Mouse (Mus musculus) c-Kit-negative CD71-positive TER-119-positive erythroid progenitor cells, embryonic 14.5 days (primary cell): ENCODE results near the gene Chd4.
"Not testable (repeated sequence)": the region's sequence is repeated elsewhere in the genome, so short reads cannot be mapped to it uniquely, and the experiment has no call there.

Source experiments
- DNase-seq: peaks from one replicate; pipeline ENCODE4 v3.0.0-alpha.2; 2013; ENCODE audit warnings: low read depth, low spot score

Chd4 gene

DNA sequence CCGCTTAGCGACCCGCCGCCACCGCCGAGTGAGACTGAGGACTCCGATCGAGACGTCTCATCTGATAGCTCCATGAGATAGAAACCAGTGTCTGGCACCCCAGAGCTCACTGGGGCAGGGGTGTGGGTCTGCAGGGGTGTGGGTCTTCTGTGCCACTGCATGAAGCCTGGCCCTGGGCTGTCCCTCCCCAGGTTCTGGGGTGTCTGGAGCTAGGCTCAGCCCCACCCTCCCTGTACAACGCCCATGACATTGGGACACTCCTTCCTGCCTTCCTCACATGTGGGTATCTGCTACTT lies 64.7 kb downstream of the Chd4 start:
- no peak for DNase-seq

DNA sequence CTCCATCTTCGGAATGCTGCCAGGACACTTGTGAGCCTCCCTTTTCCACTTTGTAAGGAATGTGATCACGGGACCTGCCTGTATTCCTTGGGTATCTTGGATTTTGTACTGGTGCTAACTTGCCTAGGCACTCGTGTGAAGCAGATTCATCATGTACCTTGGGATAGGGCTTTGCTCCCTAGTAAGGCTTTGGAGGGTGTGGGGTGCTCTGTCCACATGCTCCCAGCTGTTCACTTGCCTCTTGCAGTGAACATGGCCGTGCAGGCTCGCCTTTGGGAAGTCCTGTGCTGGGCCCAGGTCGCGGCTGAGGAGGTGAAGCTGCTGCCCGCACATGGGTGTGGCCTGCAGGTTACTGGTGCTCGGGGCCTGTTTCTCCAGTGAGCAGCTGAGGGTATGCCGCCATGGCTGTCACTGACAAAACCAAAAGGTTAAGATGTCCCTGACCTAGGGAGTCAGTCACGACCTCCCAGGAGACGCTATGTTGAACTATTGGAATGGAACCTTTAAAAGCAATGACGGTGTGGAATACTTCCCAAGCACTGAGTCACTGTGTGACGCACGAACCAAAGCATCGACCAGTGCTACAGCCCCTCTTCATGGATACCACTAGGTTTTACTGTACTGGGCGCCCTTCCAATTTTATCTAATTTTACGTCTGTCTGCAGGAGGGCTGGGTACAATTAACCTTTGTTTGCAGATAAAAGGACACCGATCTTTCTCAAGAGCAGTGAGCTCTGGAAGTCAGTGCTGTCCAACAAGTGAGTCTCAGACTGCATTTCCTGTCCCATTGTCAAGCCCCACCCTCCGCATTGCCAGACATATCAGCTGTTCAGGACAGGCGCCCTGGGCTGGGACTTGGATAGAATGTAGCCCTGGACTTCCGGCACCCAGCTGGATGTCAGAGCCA lies 65.3 kb downstream of the Chd4 start:
- no peak for DNase-seq

- not testable (repeated sequence) for DNase-seq
Measured at GRCm38 (mm10) chr6:125161971-125162370, 66.2 kb downstream of the Chd4 start.

DNA sequence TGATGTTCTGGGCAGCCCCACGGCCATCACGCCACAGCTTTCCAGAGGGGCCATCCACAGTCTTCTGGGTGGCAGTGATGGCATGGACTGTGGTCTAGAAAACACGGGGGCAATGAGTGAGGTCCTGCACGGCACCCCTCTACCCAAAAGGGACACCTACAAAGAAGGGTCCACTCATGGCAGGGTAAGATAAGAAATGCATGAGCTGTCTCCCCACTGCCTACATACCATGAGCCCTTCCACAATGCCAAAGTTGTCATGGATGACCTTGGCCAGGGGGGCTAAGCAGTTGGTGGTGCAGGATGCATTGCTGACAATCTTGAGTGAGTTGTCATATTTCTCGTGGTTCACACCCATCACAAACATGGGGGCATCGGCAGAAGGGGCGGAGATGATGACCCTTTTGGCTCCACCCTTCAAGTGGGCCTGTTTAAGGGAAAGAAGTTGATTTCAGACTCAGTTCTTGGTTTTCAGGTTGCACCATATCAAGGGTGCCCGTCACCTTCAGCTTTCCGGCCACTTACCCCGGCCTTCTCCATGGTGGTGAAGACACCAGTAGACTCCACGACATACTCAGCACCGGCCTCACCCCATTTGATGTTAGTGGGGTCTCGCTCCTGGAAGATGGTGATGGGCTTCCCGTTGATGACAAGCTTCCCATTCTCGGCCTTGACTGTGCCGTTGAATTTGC lies 67.0 kb downstream of the Chd4 start:
- DNase-seq = not testable (repeated sequence)

DNA sequence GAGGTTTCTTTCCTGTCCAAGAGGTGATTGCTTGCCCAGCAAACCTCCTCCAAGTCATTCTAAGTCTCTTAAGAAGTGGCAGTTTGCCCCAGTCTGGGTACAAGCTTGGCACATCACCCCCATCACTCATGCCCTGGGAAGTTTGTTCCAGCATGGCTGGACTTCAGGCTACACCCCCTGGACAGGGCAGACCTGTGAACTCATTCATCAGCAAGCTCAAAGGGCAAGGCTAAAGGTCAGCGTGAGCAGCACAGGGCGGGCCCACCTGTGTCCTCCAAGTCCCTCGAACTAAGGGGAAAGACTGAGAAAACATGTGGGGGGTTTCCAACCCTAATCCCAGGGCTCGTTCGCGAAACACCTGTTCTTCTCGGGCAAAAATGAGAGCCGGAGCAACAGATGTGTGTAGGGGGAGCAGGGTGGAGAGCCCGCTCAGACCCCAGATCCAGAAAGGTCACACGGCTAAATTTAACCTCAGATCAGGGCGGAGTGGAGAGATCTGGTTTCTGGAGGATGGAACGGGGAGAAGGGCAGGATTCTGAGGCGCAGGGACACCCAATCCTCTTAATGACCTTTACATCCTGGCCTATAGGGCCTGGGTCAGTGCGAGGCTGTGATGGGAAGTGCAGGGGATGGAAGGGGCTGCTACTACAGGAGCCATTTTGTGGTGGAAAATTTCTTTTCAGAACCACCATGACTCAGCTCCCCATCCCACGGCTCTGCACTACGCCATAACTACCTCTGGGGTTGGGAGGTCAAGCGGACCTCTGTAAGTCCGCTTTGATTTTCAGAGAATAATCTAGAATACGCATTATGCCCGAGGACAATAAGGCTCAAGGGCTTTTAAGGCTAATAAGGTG lies 68.2 kb downstream of the Chd4 start:
- no peak for DNase-seq

DNA sequence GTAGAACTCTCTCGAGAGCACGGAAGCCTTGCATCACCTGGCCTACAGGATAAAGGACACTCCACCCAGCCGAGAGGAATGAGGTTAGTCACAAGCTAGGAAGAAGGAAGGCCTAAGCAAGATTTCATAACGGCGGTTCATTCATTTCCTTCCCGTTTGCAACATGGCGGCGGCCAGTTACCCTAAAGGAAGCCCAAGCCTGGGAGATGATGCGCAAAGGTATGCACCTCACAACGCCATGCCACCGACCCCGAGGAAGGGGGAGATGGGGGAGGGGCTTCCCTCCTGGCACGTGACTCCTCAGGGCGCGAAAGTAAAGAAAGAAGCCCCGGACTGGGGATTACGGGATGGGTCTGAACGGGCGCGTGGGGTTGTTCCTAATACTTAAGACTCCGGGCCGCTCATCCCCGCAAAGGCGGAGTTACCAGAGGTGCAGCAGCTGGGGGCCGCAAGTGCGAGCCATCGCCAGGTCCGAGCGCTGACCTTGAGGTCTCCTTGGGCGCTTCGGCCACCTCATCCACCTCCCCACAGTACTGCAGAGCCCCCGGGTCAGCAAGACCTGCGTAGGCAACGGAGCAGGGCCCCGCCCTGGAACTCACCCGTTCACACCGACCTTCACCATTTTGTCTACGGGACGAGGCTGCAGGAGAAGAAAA lies 69.0 kb downstream of the Chd4 start:
- DNase-seq = no peak

DNA sequence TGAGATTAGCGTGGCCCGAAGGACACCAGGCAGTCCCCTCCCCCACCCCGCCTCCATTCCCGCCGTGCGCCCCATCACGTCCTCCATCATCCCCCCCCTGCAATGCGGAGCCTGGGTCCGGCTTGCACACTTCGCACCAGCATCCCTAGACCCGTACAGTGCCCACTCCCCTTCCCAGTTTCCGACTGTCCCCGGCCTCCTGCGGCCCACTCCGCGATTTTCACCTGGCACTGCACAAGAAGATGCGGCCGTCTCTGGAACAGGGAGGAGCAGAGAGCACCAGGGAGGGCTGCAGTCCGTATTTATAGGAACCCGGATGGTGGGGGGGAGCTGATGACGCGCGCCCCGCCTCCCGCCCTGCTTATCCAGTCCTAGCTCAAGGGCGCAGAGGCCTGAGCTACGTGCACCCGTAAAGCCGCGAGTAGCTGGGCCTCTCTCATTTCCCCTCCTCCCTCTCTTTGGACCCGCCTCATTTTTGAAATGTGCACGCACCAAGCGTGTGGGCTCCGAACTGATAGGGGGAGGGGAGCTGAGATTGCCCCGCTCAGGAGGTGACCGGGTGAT lies 69.6 kb downstream of the Chd4 start:
- peak; percentile 62 for DNase-seq

DNA sequence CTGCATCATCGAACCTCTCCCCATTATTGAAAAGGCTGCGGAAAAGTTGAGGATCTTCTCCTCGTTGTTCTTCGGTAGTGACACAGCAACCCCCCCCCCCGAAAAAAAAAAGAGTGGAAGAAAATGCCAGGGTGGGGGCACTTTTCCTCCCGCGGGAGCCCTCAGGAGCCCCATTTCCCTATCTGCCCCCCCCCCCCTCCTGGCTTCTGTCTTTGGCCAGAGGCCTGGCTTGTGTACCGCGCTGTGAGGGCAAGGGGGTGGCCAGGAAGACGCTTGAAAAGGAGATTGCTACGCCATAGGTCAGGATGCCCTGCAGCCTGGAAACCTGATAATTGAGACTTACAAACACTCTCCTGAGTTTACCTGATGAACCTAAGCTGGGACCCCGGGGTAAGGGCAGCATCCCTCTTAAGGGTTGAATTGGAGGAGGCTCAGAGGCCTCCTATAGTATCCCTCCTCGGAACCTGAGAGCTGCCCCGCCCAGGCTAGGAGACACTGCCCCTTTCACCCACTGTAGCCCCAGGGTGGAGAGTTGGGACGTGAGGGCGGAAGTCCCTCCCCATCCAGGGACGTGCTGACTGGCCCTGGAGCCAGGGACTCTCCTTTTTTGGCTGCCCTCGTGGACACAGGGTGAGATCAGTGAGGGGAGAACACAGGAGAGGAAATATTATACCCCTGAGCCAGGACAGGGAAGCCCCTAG lies 70.4 kb downstream of the Chd4 start, which contains the start of gene Gapdh:
Gapdh (minus strand) TSS at position 417 of the 701 bp plus-strand sequence.
- DNase-seq = no peak

- no peak for DNase-seq
Measured at GRCm38 (mm10) chr6:125166861-125167650, 71.3 kb downstream of the Chd4 start.

GRCm38 (mm10) chr6:125168086-125168485 lies 72.3 kb downstream of the Chd4 start:
- DNase-seq = no peak

GRCm38 (mm10) chr6:125170194-125170593 lies 74.4 kb downstream of the Chd4 start:
- no peak for DNase-seq

DNA sequence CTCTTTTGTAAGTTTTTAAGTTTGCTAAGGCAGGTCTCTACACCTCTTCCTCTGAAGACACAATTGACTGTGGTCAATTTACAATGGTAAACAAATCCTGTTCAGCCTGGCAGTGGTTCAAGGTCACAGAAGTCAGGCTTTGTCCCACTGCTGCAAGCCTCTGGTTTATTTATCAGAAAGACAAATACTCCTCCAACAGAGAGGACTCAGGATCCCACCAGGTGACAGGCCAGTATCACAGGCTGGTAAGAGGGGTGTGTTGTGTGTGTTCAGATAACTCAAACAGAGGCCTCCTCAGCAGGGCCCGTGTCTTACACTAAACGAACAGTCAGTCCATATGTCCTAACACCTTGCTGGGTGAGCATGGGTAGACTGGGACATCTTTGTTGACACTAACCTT lies 76.7 kb downstream of the Chd4 start:
- DNase-seq = no peak

DNA sequence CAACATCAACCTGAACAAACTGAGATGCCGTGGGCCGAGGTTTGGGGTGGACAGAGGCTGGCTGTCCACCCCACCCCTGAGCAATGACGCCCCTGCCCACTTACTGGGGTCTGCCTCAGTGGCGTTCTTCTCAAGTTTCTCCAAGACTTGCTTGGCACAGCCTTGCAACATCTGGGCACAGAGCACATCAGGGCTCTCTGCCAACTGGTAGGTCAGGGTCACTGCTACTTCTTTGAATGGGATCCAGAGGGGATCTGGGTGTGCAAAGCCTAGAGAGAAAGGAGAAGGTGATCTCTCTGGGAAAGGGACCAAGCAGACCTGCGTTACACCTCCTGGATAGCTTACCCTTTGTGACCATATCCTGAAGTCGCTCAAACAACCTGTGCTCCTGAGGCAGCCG lies 77.5 kb downstream of the Chd4 start:
- DNase-seq = no peak

DNA sequence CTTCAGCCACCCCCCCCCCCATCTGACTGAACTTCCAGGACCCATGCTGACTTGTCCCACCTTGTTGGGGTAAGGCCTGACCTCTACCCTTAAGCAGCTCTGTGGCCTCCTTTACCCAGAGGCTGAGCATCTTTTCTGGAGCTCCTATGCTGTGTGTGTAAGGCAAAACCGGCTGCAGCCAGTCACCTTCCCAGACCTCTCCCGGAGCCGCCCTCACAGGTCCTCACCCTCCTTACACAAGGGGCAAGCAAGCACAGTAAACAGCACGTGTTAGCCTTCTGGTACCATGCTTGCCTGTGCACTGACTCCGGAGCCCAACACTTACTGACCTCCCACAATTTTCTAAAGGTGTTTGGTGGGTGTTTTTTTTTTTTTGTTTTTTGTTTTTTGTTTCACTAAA lies 79.7 kb downstream of the Chd4 start:
- no peak for DNase-seq

- DNase-seq = no peak
Measured at GRCm38 (mm10) chr6:125179601-125180000, 83.8 kb downstream of the Chd4 start.
